8 mouse cellular contexts compared by ENCODE assay signal in genomic region chr13:20386462-20387141, GRCm38 (mm10).
DNase-seq lines count a peak whose midpoint lies in the region.

No protein-coding gene starts in this region.

- peak; percentile 46 for DNase-seq in heart, adult 8-10 months (ENCODE audit: low spot score)
- DNase-seq in heart, postnatal 4 days = no peak
- DNase-seq in 416B (ENCODE audit: low read depth) = peak; percentile 55
- DNase-seq in Muller cell, postnatal 12 days (ENCODE audit: inconsistent ontology term) = peak; percentile 57
- DNase-seq in fibroblast of lung, adult 2 months (ENCODE audit: low read depth) = peak; percentile 90
- DNase-seq in layer of hippocampus, postnatal 25 days (ENCODE audit: extremely low spot score in 1 of 2, low spot score in 1 of 2) = no peak
- no peak for DNase-seq in embryo, embryonic 10 days (ENCODE audit: low spot score)
- DNase-seq in spleen, postnatal 14 days (ENCODE audit: low spot score in 2 of 2) = no peak

Comparison
In these comparisons a context has a peak if more than half of its experiments do, and no peak if none do; other contexts are left out.
1. DNase-seq: peak in heart, adult 8-10 months (single experiment), 416B (single experiment), Muller cell, postnatal 12 days (single experiment) and fibroblast of lung, adult 2 months (single experiment); none in heart, postnatal 4 days (single experiment), layer of hippocampus, postnatal 25 days (0 of 2), embryo, embryonic 10 days (single experiment) and spleen, postnatal 14 days (0 of 2).